Mouse (Mus musculus) kidney, adult 11 months (tissue): ENCODE measurements around the gene Mapk10.

Experiments used
- DNase-seq: peaks from one replicate; pipeline ENCODE4 v3.0.0; 2022

Gene Mapk10

DNA sequence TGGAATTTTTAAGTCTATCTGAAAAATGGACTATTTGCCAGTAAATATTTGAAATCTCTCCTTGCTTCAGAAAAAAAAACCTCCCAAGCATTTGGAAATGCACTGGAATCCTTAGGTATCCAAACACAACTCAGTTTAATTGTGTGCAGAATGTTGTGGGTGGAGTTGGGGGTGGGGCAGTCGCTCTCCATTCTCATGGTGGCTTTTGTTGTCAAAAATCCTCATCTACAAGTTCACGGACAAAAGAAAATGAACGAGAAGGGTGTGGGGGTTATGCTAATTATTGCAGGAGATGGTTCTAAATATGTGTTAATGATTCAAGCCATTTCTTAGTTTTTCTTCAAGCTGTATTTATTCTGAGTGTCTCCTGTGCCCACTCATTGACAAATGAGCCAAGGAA lies 49.6 kb downstream of the Mapk10 start:
- no peak for DNase-seq

DNA sequence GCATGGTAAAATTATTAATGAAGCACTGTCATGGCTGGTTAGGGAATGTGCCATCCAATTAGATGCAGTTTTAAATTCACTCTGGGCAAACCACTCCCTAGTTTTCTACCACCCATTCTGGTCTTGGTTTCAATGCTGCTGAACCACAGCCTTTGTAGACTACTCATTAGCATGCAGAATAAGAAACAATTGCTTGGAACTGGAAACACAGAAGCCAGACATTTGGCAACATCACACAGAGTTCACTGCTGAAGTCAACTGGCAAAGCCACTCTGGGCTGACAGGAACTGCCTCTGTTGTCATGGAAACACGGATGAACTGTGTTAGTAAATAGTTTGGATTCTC lies 50.0 kb downstream of the Mapk10 start:
- DNase-seq, result no peak

DNA sequence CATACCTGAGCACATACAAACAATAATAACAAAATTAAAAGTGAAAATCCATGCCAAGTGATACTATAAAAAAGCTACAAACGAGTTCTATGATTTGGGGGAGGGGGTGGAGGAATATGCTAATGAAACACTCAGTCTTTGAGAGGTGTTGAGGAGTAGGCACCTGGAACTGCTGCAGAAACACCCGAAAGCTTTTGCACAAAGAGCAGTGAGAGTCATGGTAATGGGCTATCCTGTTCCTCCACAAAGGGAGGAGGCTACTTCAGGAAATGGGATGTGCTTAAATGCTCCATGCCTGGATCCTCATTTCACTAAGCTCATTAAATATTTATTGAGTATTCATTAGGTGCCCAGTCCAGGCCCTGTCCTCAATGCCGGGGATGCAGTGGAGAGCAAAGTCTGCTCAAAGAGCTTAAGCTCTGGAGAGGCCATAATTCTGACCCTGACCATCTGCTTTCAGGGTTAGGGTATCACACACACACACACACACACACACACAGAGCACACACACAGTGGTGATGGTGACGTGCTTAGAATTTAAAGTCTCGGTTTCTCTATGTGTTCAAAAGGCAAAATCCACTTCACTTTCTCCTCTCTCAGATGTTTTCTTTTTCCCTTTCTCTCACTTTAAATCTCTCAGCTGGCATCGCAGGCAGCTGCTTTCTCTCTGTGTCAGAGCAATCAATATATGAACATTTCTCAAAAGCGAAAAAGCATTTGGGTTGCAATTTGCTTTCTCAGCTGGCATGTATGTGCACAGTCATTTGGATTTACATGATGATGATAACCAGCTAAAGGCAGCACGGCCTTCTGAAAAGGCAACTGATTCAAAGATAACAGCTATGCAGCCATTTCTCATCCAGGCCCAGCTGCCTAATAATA lies 50.6 kb downstream of the Mapk10 start:
- DNase-seq, result no peak

DNA sequence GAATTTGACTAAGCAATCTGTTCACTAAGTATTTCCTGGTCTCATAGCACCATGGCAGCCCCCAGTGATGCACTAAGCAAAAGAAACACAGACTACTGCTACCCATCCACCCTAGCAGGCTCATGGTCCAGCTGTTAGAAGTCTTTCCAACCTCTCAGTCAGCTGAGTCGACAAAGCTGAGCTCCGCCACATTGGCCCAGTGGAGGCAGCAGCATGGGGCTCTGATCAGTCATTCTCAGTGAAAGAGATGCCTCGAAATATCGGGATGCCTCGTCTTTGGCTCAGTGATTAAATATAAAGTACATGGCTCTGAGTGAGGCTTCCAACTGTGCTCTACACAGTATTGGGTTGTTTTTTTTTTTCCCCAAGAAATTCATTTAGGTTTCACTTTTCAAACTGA lies 70.2 kb downstream of the Mapk10 start:
- DNase-seq, result no peak

DNA sequence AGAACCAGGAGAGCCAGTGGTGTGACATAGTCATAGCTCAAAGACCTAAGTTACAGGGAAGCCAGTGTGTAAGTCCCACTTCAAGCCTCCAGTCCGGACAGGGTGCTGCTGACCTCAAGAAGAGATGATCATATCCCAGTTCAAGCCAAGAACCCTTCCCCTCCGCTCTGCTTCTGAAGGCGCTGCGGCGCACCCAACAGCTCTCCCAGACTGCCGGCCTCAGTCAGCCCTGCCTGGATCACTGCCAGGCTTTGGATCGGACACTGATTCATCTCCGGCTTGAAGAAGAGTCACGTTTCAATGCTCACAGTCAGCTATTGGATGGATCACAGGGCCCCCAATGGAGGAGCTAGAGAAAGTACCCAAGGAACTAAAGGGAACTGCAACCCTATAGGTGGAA lies 76.3 kb downstream of the Mapk10 start:
- DNase-seq, result no peak

DNA sequence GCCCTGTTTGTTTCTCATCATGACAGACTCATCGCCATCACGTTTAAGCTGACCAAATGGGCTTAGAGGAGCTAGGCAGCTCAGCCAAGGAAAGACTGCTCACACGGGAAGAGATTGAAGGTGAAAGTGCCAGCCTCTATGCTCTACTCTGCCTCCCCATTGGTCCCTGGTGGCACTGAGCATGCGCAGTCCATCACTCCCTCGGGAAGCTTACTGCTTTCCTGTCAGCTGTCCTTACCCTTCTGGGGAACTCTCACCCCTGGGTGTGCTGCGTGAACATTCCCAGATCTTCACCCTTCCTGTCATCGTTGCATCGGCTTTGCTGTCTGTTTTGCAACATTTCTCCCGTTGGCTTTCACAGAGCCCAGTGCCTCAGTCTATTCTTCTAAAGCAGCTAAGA lies 77.5 kb downstream of the Mapk10 start:
- DNase-seq, result no peak

DNA sequence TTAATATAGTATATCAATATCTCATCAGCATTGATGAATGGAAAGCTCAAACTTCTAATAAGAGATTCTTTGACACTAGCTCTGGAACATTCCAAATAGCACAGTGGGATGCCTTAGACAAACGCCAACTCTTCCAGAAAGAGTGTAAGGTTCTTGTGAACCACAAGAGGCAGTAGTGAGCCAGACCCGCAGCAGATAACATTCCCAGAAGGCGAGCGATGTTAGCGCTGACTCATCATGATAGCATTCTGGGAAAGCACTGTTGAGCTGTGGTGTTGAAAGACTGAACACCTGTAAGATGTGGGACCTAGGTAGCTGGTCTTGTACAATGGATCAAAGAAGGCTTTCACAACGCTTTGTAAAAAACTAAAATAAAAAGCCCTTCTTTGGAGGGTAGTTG lies 78.3 kb downstream of the Mapk10 start:
- DNase-seq, result no peak

DNA sequence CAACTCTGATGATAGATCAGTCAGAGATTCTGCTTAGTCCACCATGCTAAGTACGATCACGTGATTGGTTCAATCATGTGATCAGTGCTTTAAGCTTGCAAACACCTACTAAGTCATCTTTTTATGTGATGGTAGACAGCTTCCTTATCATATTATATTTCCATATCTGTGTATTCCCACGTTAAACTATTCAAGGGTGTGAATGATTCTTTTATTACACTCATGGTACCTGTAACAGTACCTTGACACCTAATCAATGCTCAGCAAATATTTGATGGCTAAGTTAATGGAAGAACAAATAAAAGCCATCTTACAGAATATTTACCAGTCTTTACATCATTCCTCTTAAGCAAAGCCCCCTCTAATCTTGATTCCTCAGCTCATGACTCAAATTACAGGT lies 91.5 kb downstream of the Mapk10 start:
- DNase-seq, result no peak

DNA sequence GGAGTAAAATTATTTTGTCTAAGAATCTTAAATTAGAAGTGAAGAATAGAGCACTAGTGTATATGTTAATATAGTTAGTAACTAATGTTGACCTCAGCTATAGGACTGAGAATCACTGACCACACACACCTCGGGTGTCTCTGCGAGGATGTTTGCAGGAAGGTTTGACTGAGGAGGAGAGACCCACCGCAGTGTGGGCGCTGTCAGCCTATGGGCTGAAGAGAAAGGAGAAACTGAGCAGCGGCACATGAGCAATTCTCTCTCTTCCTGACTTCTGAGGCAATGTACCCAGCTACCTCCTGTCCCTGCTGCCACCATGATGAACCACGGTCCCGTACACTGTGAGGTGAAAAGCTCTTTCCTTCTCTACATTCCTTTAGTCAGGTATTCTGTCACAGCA lies 95.6 kb downstream of the Mapk10 start:
- no peak for DNase-seq

DNA sequence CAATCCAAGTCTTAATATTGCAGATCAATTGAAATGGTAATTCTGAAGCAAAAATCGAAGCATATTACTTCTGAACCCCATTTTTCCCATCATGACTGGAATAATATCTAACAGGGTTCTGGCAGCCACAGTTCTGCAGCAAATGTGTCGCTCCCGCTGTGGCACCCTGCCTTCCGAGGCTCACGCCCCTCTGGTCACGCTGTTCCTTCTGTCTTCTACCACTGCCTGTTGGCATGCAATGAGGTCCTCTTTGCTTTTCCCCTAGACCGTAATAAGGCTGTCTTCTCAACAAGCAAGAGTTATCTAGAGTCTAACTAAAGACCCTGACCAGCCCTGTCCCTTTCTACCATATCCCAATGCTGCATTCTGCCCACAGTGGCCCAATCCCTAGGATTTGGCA lies 98.7 kb downstream of the Mapk10 start:
- no peak for DNase-seq

DNA sequence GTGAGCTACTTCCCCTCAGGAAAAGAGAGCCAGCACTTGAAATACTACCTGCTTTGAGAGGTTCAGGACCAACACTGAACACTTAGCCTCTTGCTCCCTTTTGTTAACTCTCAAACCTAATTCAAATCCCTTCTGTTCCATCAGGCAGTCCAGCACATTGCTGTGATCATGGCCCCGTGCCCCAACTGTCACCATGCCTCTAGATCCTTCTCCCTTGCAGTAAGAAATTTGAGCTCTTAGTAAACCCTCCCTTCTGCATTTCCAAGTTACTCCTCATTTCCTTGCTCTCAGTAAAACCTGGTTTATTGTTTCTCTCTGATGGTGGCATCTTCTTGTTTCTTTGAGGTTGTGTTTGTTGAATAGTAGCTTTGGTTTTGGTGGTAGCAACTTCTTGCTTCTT lies 101.7 kb downstream of the Mapk10 start:
- DNase-seq, result no peak

DNA sequence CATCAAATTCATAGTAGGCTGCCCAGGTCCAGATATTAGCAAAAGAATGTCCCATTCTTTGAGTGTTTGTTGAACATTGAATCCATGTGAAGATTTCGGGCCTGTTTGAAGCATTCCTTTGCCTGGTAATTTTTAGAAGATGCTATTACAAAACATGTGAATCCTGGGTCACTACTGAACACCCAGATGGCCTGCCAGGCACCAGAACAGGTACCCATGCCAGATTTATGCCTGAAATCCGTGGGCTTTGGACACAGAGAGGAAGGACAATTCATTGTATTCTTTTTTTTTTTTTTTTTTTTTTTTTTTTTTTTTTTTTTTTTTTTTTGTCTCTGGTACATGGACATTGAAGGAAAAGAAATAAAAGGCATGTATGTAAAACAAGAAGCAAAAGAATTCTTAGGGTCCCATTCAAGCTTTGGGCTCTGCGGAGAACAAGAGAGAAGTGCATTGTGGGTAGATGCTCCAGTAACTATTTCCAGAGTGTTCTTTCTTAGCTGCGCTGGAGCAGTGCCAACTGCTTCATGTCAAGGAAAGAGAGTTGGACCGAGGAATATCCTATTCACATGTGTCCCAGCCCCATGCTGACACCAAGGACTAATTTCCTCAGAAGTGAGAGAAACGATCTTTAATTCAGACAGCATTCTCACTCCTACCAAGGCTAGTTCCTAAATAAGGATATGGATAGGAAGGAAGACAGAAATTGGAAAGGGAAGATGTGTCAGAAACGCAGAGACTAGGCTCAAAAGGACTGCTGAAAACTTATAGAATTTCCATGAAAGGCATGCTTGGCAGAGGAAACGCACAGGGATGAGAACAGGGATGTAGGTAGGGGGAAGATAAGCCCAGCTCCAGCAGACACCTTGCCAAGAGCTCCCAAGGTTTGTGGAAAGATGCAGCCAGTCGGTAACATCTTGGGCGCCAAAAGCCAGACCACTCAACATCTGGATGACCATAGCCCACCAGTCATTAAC lies 105.4 kb downstream of the Mapk10 start:
- no peak for DNase-seq

DNA sequence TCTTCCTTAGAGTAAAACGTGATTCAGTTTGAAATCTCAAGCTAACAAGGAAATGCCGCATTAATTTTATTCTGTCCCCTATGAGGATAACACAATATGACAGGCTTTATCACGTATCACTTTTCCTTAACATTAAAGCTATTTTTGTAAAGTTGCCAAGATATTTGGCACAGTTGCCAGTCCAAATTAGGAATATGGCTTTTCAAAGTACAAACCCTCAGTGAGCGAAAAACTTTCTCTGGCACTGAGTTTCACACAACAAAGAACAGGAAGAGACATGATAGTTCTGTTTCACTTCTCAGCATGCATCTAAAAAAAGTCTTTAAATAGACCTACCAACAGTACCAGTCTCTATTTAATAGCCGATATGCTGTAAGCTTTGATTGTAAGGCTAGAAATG lies 107.1 kb downstream of the Mapk10 start:
- no peak for DNase-seq

DNA sequence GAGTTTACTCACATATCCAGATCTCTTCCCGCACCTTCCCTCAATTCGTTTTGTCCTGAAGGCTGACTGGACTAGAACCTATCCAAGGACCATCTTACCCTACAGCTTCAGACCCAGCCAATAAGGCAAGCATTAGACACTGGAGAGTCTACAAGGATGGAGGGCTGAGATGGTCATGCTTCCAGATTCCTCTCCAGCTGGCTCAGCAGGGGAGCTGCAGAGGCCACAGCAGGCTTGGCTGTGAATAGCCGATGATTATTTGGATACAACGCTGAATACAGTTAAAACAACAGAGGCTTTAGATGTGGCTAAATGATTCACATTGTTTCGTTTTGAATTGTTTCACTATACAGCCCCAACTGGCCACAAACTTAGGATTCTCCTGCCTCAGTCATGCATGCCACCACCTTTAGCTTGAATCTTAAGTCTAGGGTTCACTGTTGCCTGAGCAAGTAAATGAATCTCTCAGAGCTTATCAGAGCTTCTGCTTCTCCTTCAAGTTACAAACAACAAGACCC lies 108.2 kb downstream of the Mapk10 start:
- no peak for DNase-seq

DNA sequence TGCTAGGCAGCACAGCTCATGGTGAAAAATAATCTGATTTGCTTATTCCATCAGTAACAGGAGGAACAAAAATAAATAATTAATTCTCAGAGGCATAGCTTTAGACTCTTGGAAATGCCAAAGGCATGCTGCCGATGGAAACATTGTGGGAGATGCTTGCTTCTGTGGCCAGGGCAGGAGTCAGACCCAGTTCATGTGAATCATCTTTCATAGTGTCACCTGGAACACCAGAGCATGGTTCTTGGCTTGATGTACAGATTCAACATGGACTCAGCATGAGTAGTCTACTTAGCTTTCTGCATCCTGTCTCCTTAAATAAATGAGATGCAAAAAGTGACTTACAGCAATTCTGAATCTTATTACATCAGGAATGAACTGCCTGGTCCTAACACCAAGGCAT lies 109.0 kb downstream of the Mapk10 start:
- no peak for DNase-seq

DNA sequence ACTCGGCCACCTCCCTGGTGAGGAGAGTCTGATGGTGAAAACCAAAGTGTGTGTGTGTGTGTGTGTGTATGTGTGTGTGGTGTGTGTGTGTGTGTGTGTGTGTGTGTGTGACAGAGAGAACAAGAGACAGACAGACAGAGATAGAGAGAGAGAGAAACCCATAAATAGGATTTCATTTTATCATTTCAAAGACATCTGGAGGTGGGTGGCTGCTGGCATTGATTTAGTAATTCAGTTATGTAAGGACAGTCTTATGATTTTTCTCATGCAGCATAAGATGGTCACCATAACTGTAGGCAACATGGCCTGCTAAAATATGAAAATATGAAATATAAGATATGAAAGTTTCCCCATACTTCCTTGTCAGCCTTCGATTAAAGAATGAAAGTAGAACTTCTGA lies 117.0 kb downstream of the Mapk10 start:
- DNase-seq, result no peak

DNA sequence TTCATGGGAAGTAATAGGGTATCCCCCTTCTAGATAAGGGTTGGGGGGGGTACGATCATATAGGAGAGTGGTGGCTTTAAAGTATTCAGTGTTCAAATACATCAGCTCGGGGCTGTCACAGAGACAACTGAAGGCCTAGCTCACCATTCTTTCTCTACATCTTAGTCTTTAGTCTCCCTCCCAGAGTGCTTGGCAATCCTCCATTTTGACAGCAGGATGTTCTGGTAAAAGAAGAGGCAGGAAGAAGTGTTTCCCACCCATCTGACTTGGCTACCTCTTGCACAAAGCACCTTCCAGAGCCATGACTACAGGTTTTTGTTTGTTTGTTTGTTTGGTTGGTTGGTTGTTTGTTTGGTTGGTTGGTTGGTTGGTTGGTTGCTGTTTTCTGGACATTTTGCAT lies 125.3 kb downstream of the Mapk10 start:
- no peak for DNase-seq

DNA sequence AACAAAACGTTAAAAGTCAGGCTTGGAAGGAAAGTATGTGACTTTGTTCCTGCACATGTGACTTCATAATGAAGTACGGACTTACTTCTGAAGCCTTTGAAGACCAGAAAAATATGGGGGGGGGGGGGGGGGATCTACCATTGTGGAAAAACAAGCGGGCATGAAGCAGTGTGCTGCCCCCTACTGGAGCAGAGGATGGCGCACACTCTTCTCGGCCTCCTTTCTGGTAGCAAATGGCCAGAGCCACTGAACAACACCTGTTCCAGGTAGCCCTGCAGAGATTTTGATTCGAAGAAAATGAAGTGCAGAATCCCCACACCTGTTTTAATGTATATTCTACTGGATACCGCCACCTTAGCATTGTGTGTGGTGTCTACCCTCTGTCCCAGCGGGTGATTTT lies 135.7 kb downstream of the Mapk10 start:
- no peak for DNase-seq

DNA sequence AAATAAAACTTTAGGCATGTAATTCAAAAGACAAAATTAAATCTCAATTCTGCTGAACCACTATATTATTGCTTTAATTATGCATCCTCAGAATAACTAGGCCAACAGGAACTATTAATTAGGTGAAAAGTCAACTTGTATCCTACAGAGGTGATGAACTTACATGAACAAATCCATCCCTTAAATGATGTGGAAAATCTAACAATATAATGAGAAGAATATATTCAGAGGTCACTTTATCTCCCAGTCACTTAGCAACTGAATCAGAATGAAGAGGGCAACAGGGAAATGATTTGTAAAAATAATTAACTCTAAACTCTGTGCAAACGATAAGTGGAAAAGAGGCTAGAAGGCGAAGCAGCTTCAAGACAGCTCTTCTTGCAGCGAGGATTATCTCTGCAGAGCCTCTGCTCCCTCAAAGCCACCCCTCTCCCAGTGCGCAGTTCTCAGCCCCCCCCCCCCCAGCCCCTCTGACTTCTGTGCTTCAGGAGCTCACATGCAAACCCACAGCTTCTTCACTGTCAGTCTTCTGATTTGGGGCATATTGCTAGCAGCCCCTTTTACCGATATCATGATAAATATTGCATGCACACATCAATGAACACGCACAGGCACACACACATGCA lies 138.8 kb downstream of the Mapk10 start:
- no peak for DNase-seq

DNA sequence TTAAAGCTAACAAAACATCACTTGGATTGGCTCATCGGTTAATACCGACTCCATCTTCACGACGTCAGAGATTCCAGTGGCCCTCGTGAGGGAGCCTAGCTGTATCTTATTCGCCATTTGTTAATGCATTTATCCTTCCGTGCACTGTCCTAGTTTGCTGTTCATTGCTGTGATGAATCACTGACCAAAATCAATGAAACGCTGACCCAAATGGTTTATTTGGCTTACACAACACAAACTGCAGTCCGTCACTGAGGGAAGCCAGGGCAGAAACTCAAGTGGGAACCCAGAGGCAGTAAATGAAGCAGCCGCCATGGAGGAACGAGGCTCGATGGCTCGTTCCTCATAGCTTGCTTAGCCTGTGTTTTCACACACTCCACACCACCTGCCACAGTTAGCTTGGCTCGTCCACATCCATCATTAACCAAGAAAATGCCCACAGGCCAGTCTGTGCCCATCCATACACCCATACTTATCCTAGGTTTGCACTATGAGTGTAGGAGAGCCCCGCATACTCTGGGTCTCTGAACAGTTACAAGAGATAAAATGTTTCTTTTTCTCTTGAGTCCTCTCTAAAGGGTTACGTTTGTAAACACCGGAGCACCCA lies 140.0 kb downstream of the Mapk10 start:
- DNase-seq, result no peak

DNA sequence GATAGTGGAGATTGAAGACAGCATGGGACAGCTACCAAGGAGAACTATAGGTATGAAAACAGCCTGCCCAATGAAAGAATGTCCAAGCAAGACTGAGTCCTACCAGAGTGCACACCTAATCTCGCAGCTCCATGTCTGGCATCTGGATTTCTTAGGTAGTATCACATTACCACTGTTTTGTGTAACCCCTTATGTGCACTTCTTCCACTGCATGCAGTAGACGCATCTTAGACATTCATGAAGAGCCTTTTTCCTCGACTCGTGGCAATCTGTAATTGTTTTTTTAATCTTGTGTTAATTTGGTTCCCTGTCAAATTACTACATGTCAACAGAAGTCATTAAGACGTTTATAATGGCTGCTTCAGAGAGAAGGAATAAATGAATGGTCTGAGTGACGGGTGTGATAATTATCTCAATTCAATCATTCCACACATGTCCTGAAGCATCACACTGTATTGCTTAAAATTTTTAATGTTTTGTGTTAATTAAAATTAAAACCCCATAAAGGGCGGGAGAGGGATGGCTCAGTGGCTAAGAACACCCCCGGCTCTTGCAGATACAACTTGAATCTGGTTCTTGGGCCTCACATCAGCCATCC lies 160.7 kb downstream of the Mapk10 start:
- no peak for DNase-seq

DNA sequence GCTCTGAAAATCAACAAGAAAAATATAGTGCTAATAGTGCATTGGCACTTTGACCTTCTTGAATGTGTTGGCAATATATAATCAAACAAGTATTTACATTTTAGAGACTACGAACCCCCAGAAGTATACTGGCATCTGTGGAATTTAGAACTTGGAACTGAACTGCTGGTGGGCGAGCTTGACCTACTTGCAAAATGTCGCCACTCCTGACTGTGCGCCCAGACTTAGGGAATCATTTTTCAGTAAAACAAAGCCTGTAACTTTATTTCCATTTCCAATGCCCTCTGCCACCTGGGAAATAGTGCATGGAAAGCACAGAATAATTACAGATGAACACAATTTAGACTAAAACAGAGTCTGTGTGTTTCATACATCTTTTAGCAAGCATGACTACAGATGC lies 163.1 kb downstream of the Mapk10 start:
- no peak for DNase-seq

DNA sequence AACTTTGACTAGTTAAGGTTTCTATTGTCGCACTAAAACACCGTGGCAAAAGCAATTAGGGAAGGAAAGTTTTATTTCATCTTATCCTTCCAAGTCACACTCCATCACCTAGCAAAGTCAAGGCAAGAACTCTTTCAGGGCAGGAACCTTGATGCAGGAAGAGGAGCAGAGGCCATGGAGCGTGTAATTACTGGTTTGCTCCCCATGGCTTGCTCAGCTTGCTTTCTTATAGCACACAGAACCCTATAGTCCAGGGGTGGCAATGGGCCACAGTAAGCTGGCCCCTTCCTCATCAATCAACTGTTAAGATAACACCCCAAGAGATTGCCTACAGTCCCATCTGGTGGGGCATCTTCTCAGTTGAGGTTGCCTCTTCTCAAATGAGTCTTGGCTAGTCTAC lies 173.4 kb downstream of the Mapk10 start:
- no peak for DNase-seq
